Mouse (Mus musculus): ENCODE data around the gene Asb14.

DNA sequence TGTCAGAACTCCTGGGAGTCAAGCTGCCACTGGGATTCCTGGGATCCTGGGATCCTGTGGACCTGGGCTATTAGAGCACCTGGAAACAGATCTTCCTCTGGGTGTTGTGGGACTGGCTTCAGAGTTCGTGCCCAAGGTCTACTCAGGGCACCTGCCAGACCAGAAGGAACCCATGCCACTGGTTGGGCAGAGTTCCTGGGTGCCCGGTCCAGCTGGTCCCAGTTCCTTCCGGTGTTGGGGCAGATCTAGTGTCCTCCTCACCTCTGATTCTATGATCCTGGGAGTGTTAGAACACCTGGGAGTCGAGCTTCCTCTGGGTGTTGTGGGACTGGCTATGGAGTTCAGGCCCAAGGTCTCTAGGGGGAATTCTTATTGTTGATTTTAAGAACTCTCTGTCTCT is 13.0 kb downstream of the Asb14 start:
- TF ChIP-seq CTCF (IDR thresholded peaks at IDR 0.05; ENCODE audit: low read depth, low read length) (no peak), POLR2A (IDR thresholded peaks at IDR 0.05; ENCODE audit: extremely low read depth, insufficient read depth, low read length) (no peak)
